Mouse (Mus musculus) megakaryocyte, embryonic 14.5 days (primary cell): ENCODE measurements around the gene Rab3il1.

Source experiments
- FLI1 ChIP-seq: IDR thresholded peaks from 2 replicates; pipeline ENCODE4 v1.6.1; 2012; ENCODE audit warnings: low read length, inconsistent platforms, mixed read lengths
- GATA1 ChIP-seq: IDR thresholded peaks from 3 replicates; pipeline ENCODE4 v1.6.1; 2012; ENCODE audit warnings: mixed read lengths, low read length, inconsistent platforms, borderline replicate concordance

DNA sequence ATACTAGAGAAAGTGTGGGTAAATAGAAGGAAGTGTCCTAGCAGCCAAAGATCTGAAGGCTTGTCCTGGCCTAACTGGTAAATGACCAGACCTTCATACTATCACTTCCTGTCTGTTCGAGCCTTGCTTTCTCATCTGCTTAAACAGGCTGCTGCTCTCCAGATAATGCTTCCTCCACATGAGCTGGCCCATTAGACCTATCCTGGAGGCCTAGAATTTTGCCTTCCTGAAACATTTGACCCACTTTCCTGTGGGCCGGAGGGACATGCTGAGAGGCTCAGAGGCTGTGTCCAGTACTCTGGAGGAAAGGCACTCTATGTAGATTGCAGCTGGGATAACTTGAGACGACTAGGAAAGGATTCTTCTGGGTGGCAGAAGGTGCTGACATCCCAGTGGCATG, 80.6 kb downstream of the Rab3il1 start:
- TF ChIP-seq FLI1 (no peak), GATA1 (no peak)
